Mouse (Mus musculus): ENCODE measurements at regions not wholly inside any gene's neighbourhood (a gene's known extent, or its start where the extent isn't known, plus 50 kb on each side); places are given as distances from the start of the nearest gene placed in this dataset.

GRCm38 (mm10) chr14:98722481-98722880, 271.6 kb downstream of the Rpl36a-ps1 start:
- DNase-seq = no peak

GRCm38 (mm10) chr14:98721033-98721432, 273.1 kb downstream of the Rpl36a-ps1 start:
- no peak for DNase-seq

GRCm38 (mm10) chr14:98708045-98708444, 286.1 kb downstream of the Rpl36a-ps1 start:
- no peak for DNase-seq

- DNase-seq = no peak
Observed at GRCm38 (mm10) chr14:98707574-98707973, 286.5 kb downstream of the Rpl36a-ps1 start.

GRCm38 (mm10) chr14:98703289-98703688, 290.8 kb downstream of the Rpl36a-ps1 start:
- DNase-seq = no peak

- DNase-seq = no peak
Observed at GRCm38 (mm10) chr14:98656533-98656932, 337.6 kb downstream of the Rpl36a-ps1 start.

- DNase-seq = no peak
Observed at GRCm38 (mm10) chr14:98654191-98654809, 339.8 kb downstream of the Rpl36a-ps1 start.

GRCm38 (mm10) chr14:98651221-98651620, 342.9 kb downstream of the Rpl36a-ps1 start:
- DNase-seq = no peak

- DNase-seq = no peak
Observed at GRCm38 (mm10) chr14:98650520-98650919, 343.6 kb downstream of the Rpl36a-ps1 start.

- no peak for DNase-seq
Observed at GRCm38 (mm10) chr14:98647614-98648013, 346.5 kb downstream of the Rpl36a-ps1 start.

- no peak for DNase-seq
Observed at GRCm38 (mm10) chr14:98643756-98644155, 350.4 kb downstream of the Rpl36a-ps1 start.

GRCm38 (mm10) chr14:98642661-98643331, 351.3 kb downstream of the Rpl36a-ps1 start:
- DNase-seq = no peak

GRCm38 (mm10) chr14:98629026-98629425, 365.1 kb downstream of the Rpl36a-ps1 start:
- no peak for DNase-seq

GRCm38 (mm10) chr14:98626476-98626875, 367.6 kb downstream of the Rpl36a-ps1 start:
- DNase-seq = no peak

- DNase-seq = no peak
Observed at GRCm38 (mm10) chr14:98625867-98626266, 368.3 kb downstream of the Rpl36a-ps1 start.

- no peak for DNase-seq
Observed at GRCm38 (mm10) chr14:98605772-98606171, 388.3 kb downstream of the Rpl36a-ps1 start.

GRCm38 (mm10) chr14:98596252-98596651, 397.9 kb downstream of the Rpl36a-ps1 start:
- no peak for DNase-seq

- DNase-seq = no peak
Observed at GRCm38 (mm10) chr14:98589846-98590245, 404.3 kb downstream of the Rpl36a-ps1 start.

- DNase-seq = no peak
Observed at GRCm38 (mm10) chr14:98571644-98572043, 402.1 kb upstream of the Dach1 start.

GRCm38 (mm10) chr14:98562002-98562401, 392.4 kb upstream of the Dach1 start:
- no peak for DNase-seq

GRCm38 (mm10) chr14:98539792-98540191, 370.2 kb upstream of the Dach1 start:
- DNase-seq = no peak

GRCm38 (mm10) chr14:98538267-98538666, 368.7 kb upstream of the Dach1 start:
- DNase-seq = no peak

- no peak for DNase-seq
Observed at GRCm38 (mm10) chr14:98533600-98533999, 364.0 kb upstream of the Dach1 start.

- DNase-seq = no peak
Observed at GRCm38 (mm10) chr14:98520966-98521365, 351.4 kb upstream of the Dach1 start.

GRCm38 (mm10) chr14:98505321-98505720, 335.8 kb upstream of the Dach1 start:
- DNase-seq = peak; percentile 0
